Mouse (Mus musculus): ENCODE measurements around the gene 1110017D15Rik. TPM values are rescaled to one million over a fixed set of nuclear protein-coding genes. Genes with fewer than 3 reads are reported as not detected.

1110017D15Rik gene
- polyA plus RNA-seq, 1 experiment from 2014 or later = 8.7 TPM

- ATAC-seq (ENCODE audit: low read depth) = no peak
- no peak overlapping the region for H3K4me2 ChIP-seq
- no peak overlapping the region for H3K27ac ChIP-seq (replicated peaks)
- H3K36me3 ChIP-seq = no peaks in the 10 kb centered on the region
- H3K9ac ChIP-seq = no peak overlapping the region
- no peak overlapping the region for H3K4me3 ChIP-seq
- no peaks in the 10 kb centered on the region for H3K9me3 ChIP-seq
- peaks cover 14% of the 10 kb centered on the region for H3K4me1 ChIP-seq (replicated peaks)
- 98% methylated on average over 1 of the region's 1 CpGs for WGBS
- H3K27me3 ChIP-seq = no peaks in the 10 kb centered on the region
Observed at GRCm38 (mm10) chr4:41460690-41461089, 56.4 kb downstream of the 1110017D15Rik start.

Other genes starting within 250 kb of the 1110017D15Rik start
- gene Ubap2, start 242.2 kb downstream of the 1110017D15Rik start, polyA plus RNA-seq (2015; fragmentation: Nextera tagmentation; extraction: Ambion mirVana) = 58.3 and 77.6 TPM in 2 replicates
- gene Dcaf12, start 202.4 kb downstream of the 1110017D15Rik start, polyA plus RNA-seq (2015; fragmentation: Nextera tagmentation; extraction: Ambion mirVana) = 78.2 and 78.3 TPM in 2 replicates
- 72.6 and 85.5 TPM in 2 replicates for gene Ubap1, start 168.3 kb downstream of the 1110017D15Rik start, polyA plus RNA-seq (2015; fragmentation: Nextera tagmentation; extraction: Ambion mirVana)
- gene Kif24, start 52.4 kb downstream of the 1110017D15Rik start, polyA plus RNA-seq (2015; fragmentation: Nextera tagmentation; extraction: Ambion mirVana) = 2.3 and 2.8 TPM in 2 replicates
- 57.0 and 62.7 TPM in 2 replicates for gene Nudt2, start 52.2 kb downstream of the 1110017D15Rik start, polyA plus RNA-seq (2015; fragmentation: Nextera tagmentation; extraction: Ambion mirVana)
- 5.7 and 6.5 TPM in 2 replicates for gene AI464131, start 14.3 kb downstream of the 1110017D15Rik start, polyA plus RNA-seq (2015; fragmentation: Nextera tagmentation; extraction: Ambion mirVana)
- gene Fam219a, start 52.2 kb upstream of the 1110017D15Rik start, polyA plus RNA-seq (2015; fragmentation: Nextera tagmentation; extraction: Ambion mirVana) = 14.7 and 18.8 TPM in 2 replicates
- 0.87 and 1.0 TPM in 2 replicates for gene Dnaic1, start 52.4 kb upstream of the 1110017D15Rik start, polyA plus RNA-seq (2015; fragmentation: Nextera tagmentation; extraction: Ambion mirVana)
- gene Enho, start 123.0 kb upstream of the 1110017D15Rik start, polyA plus RNA-seq (2015; fragmentation: Nextera tagmentation; extraction: Ambion mirVana) = 79.3 and 81.9 TPM in 2 replicates
- gene Cntfr, start 179.8 kb upstream of the 1110017D15Rik start, polyA plus RNA-seq (2015; fragmentation: Nextera tagmentation; extraction: Ambion mirVana) = 28.9 and 29.7 TPM in 2 replicates
- gene Il11ra1, start 182.7 kb upstream of the 1110017D15Rik start, polyA plus RNA-seq (2015; fragmentation: Nextera tagmentation; extraction: Ambion mirVana) = 53.6 and 60.2 TPM in 2 replicates
- 62.6 and 63.4 TPM in 2 replicates for gene Rpp25l, start 196.2 kb upstream of the 1110017D15Rik start, polyA plus RNA-seq (2015; fragmentation: Nextera tagmentation; extraction: Ambion mirVana)
- 278 and 317 TPM in 2 replicates for gene Dctn3, start 205.8 kb upstream of the 1110017D15Rik start, polyA plus RNA-seq (2015; fragmentation: Nextera tagmentation; extraction: Ambion mirVana)
- 1.6 and 2.2 TPM in 2 replicates for gene Arid3c, start 213.8 kb upstream of the 1110017D15Rik start, polyA plus RNA-seq (2015; fragmentation: Nextera tagmentation; extraction: Ambion mirVana)
- gene Galt, start 237.9 kb upstream of the 1110017D15Rik start, polyA plus RNA-seq (2015; fragmentation: Nextera tagmentation; extraction: Ambion mirVana) = 35.4 and 38.0 TPM in 2 replicates
- 75.1 and 75.2 TPM in 2 replicates for gene Sigmar1, start 238.8 kb upstream of the 1110017D15Rik start, polyA plus RNA-seq (2015; fragmentation: Nextera tagmentation; extraction: Ambion mirVana)

Measured in neural tube, embryonic 13.5 days (tissue).